10 mouse cellular contexts compared by ENCODE assay signal in the genomic region with DNA sequence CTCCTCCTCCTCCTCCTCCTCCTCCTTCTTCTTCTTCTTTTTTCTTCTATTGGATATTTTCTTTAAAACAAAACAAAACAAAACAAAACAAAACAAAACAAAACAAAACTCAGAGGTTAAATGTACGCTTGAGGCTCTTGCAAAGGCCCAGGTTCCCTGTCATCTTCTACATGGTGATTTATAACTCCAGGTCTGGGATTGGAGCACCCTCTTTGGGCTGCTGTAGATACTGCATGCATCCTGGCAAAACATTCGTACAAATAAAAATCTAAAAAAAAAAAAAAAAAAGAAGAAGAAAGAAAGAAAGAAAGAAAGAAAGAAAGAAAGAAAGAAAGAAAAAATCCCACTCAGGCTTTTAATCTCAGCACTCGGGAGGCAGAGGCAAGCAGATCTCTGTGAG. TPM values are rescaled to one million over a fixed set of nuclear protein-coding genes. Genes with fewer than 3 reads are reported as not detected.
DNase-seq lines count a peak whose midpoint lies in the region; ATAC-seq and TF ChIP-seq lines count a peak whose summit lies in the region.
"Had no signal": no experiment of that assay in that cellular context is flagged by ENCODE, and none has a peak within 500 bp of the region (broad histone marks: within the 10 kb centered on the region; RNA-seq: fewer than 3 reads in every experiment).

No protein-coding gene starts in this region.

- peak; percentile 36 for DNase-seq in heart, adult 8-10 months (ENCODE audit: low spot score)
- no peak for DNase-seq in heart, postnatal 25 days (ENCODE audit: low spot score)
- peak; percentile 54 for DNase-seq in 416B (ENCODE audit: low read depth)
- DNase-seq in Muller cell, postnatal 12 days (ENCODE audit: inconsistent ontology term): peak; percentile 31
- DNase-seq in limb, embryonic 14.5 days (ENCODE audit: low spot score): peak; percentile 28
- DNase-seq in gastrocnemius, adult 8-10 months (ENCODE audit: low spot score in 2 of 2): no peak
- no peak for DNase-seq in urinary bladder, postnatal 36 days (ENCODE audit: low spot score in 2 of 2)

- H3K4me3 ChIP-seq in embryonic fibroblast, embryonic 13.5 days (ENCODE audit: insufficient read depth, low read length): no peak overlapping the region
- H3K4me3 ChIP-seq in limb, embryonic 14.5 days (replicated peaks; ENCODE audit: low read length): no peak overlapping the region
- H3K4me3 ChIP-seq: neural tube, embryonic 13.5 days had no signal

- no peak for TF ChIP-seq POLR2A in embryonic fibroblast, embryonic 13.5 days (IDR thresholded peaks at IDR 0.05; ENCODE audit: low read depth, low read length)
- TF ChIP-seq POLR2A in limb, embryonic 14.5 days (IDR thresholded peaks at IDR 0.05; ENCODE audit: borderline replicate concordance, extremely low read depth, insufficient read depth, insufficient read length): no peak

- H3K4me2 ChIP-seq in limb, embryonic 14.5 days (replicated peaks; ENCODE audit: low read depth, low read length, severe bottlenecking): no peak overlapping the region
- H3K4me2 ChIP-seq: neural tube, embryonic 13.5 days had no signal

- no peaks in the 10 kb centered on the region for H3K27me3 ChIP-seq in limb, embryonic 14.5 days (ENCODE audit: control insufficient read depth, insufficient read depth, low read length)
- H3K27me3 ChIP-seq: neural tube, embryonic 13.5 days had no signal

- no peaks in the 10 kb centered on the region for H3K36me3 ChIP-seq in limb, embryonic 14.5 days (ENCODE audit: control insufficient read depth, insufficient read depth, low read length)
- H3K36me3 ChIP-seq: neural tube, embryonic 13.5 days had no signal

- H3K4me1 ChIP-seq in embryonic fibroblast, embryonic 13.5 days (ENCODE audit: control insufficient read depth, insufficient read depth, low read length): no peaks in the 10 kb centered on the region
- no peaks in the 10 kb centered on the region for H3K4me1 ChIP-seq in limb, embryonic 14.5 days (ENCODE audit: control insufficient read depth, insufficient read depth, low read length)
- H3K4me1 ChIP-seq: neural tube, embryonic 13.5 days had no signal

- no peaks in the 10 kb centered on the region for H3K9me3 ChIP-seq in limb, embryonic 14.5 days (ENCODE audit: control insufficient read depth, low read length)
- H3K9me3 ChIP-seq: neural tube, embryonic 13.5 days had no signal

- no peak overlapping the region for H3K9ac ChIP-seq in limb, embryonic 14.5 days (ENCODE audit: low read depth, low read length, severe bottlenecking)
- H3K9ac ChIP-seq: neural tube, embryonic 13.5 days had no signal

- no peak for ATAC-seq in limb, embryonic 14.5 days (ENCODE audit: low FRiP score, low read depth)

- intact Hi-C loops in heart, postnatal 25 days (cut with DNase I): loop anchor here (1.0 to 5.0 kb wide), 3 partner anchors 64 to 166 kb away; no protein-coding TSS in a partner anchor

- no peak overlapping the region for H3K27ac ChIP-seq in embryonic fibroblast, embryonic 13.5 days (ENCODE audit: insufficient read depth, low read length)
- no peak overlapping the region for H3K27ac ChIP-seq in limb, embryonic 14.5 days (replicated peaks; ENCODE audit: low read depth, low read length)
- H3K27ac ChIP-seq: neural tube, embryonic 13.5 days had no signal

- TF ChIP-seq CTCF in embryonic fibroblast, embryonic 13.5 days (IDR thresholded peaks at IDR 0.05; ENCODE audit: borderline replicate concordance, insufficient read depth, low read length): peak; percentile 5; the same call in 1 of the 2 replicates

- 58% methylated on average over 3 of the region's 3 CpGs for WGBS in limb, embryonic 14.5 days

RNA-seq across cellular contexts. Expression of gene Olfr1357, which starts 12.8 kb away (rescaled TPM):
- not detected for total RNA-seq in heart, adult 8-10 months (2022)
- total RNA-seq in heart, postnatal 25 days (2021): not detected
- not detected in 2 replicates for polyA plus RNA-seq in embryonic fibroblast, embryonic 13.5 days (2011; ENCODE audit: insufficient read length, low read depth, missing spikeins)
- polyA plus RNA-seq in limb, embryonic 14.5 days (2012; rRNA removed): not detected in 2 replicates
- not detected in 2 replicates for polyA plus RNA-seq in limb, embryonic 14.5 days (2014; fragmentation: Nextera tagmentation; extraction: Ambion mirVana)
- total RNA-seq in gastrocnemius, adult 8-10 months (2022): not detected
- total RNA-seq: layer of hippocampus, adult 18-20 months had no signal
- polyA plus RNA-seq: neural tube, embryonic 13.5 days had no signal

RNA-seq across cellular contexts. Expression of gene Syde1, which starts 13.3 kb away (rescaled TPM):
- 10 to 100 TPM; 10.5 to 13.2 (median 12.2) TPM for total RNA-seq in heart, adult 8-10 months (2022)
- 10 to 100 TPM; 12.8 to 13.7 TPM for total RNA-seq in heart, postnatal 25 days (2021)
- polyA plus RNA-seq in embryonic fibroblast, embryonic 13.5 days (2011; ENCODE audit: insufficient read length, low read depth, missing spikeins): 50.5 and 52.8 TPM in 2 replicates
- 49.2 and 60.9 TPM in 2 replicates for polyA plus RNA-seq in limb, embryonic 14.5 days (2012; rRNA removed)
- polyA plus RNA-seq in limb, embryonic 14.5 days (2014; fragmentation: Nextera tagmentation; extraction: Ambion mirVana): 24.4 and 29.0 TPM in 2 replicates
- total RNA-seq in gastrocnemius, adult 8-10 months (2022): 1 to 10 TPM; 2.2 to 3.6 (median 2.6) TPM

RNA-seq across cellular contexts. Expression of gene Ilvbl, which starts 30.9 kb away (rescaled TPM):
- 10 to 100 TPM; 37.2 to 42.0 (median 39.7) TPM for total RNA-seq in heart, adult 8-10 months (2022)
- 10 to 100 TPM; 32.9 to 34.9 TPM for total RNA-seq in heart, postnatal 25 days (2021)
- 42.7 and 55.5 TPM in 2 replicates for polyA plus RNA-seq in embryonic fibroblast, embryonic 13.5 days (2011; ENCODE audit: insufficient read length, low read depth, missing spikeins)
- polyA plus RNA-seq in limb, embryonic 14.5 days (2012; rRNA removed): 52.5 and 64.0 TPM in 2 replicates
- polyA plus RNA-seq in limb, embryonic 14.5 days (2014; fragmentation: Nextera tagmentation; extraction: Ambion mirVana): 45.8 and 49.4 TPM in 2 replicates
- 10 to 100 TPM in 3 of 4 experiments, 1 to 10 TPM in 1; 8.9 to 14.2 (median 10.5) TPM for total RNA-seq in gastrocnemius, adult 8-10 months (2022)

Comparison
In these comparisons a context has a peak if more than half of its experiments do, and no peak if none do; other contexts are left out.
1. DNase-seq: peak in heart, adult 8-10 months (single experiment), 416B (single experiment), Muller cell, postnatal 12 days (single experiment) and limb, embryonic 14.5 days (single experiment); none in heart, postnatal 25 days (single experiment), gastrocnemius, adult 8-10 months (0 of 2) and urinary bladder, postnatal 36 days (0 of 2).